Mouse (Mus musculus): ENCODE data around the gene Bcl2l10.
A peak's percentile ranks its signal among the peaks of the same experiment; 100 is the strongest.
"Not testable (repeated sequence)": the region's sequence is repeated elsewhere in the genome, so short reads cannot be mapped to it uniquely, and the experiment has no call there.

Bcl2l10 gene

DNA sequence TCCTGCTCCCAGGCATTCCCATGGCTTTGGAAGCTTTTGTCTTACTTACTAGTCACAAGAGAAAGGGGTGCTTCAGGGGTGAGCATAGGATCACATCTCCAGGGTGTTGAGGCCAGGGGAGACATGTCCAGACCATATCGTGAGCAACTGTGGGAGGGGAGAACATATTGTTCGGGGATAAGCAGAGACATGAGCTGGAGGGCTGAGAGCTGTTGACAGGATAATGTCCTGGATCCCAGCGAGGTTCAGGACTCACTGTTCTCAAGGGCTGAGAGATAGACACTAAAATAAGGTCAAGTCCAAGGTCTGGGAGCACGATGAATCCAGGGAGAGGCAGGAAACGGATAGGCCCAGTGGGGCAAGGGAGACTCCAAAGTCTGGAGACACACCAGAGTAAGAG is 15.4 kb downstream of the Bcl2l10 start:
- H3K36me3 ChIP-seq (ENCODE audit: control insufficient read depth, insufficient read depth, low read length, poor library complexity, severe bottlenecking): no peaks in the 10 kb centered on the region
- no peak for DNase-seq (ENCODE audit: low read depth, low spot score)
- no peaks in the 10 kb centered on the region for H3K27me3 ChIP-seq (ENCODE audit: control insufficient read depth, insufficient read depth, low read length, poor library complexity, severe bottlenecking)

GRCm38 (mm10) chr9:75363702-75364101 is 16.1 kb downstream of the Bcl2l10 start:
- not testable (repeated sequence) for H3K27me3 ChIP-seq (ENCODE audit: control insufficient read depth, insufficient read depth, low read length, poor library complexity, severe bottlenecking); DNase-seq (ENCODE audit: low read depth, low spot score); H3K36me3 ChIP-seq (ENCODE audit: control insufficient read depth, insufficient read depth, low read length, poor library complexity, severe bottlenecking)

GRCm38 (mm10) chr9:75365195-75365594 is 17.6 kb downstream of the Bcl2l10 start:
- DNase-seq (ENCODE audit: low read depth, low spot score): no peak
- H3K27me3 ChIP-seq (ENCODE audit: control insufficient read depth, insufficient read depth, low read length, poor library complexity, severe bottlenecking): no peaks in the 10 kb centered on the region
- no peaks in the 10 kb centered on the region for H3K36me3 ChIP-seq (ENCODE audit: control insufficient read depth, insufficient read depth, low read length, poor library complexity, severe bottlenecking)

DNA sequence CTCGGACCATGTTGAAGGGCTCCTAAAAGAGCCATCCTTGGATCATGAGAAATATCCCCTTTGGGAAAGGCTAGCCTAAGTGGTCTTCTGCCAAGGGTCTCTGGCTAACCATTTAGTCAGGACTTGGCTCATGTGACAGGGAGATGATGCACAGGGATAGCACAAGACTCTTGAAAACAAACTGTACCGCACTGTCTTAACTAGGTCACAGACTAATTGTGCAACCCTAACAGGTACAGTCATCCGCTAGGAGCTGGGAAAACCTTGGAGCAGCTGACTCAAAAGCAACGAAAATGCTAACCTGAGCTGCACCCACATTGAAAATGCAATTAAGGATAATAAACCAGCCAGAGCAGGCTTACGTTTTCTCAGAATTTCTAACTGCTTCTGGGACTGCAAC is 18.6 kb downstream of the Bcl2l10 start:
- H3K36me3 ChIP-seq (ENCODE audit: control insufficient read depth, insufficient read depth, low read length, poor library complexity, severe bottlenecking): no peaks in the 10 kb centered on the region
- DNase-seq (ENCODE audit: low read depth, low spot score): no peak
- H3K27me3 ChIP-seq (ENCODE audit: control insufficient read depth, insufficient read depth, low read length, poor library complexity, severe bottlenecking): no peaks in the 10 kb centered on the region

GRCm38 (mm10) chr9:75368779-75369178 is 21.2 kb downstream of the Bcl2l10 start:
- Histone ChIP-seq H3K36me3 (ENCODE audit: control insufficient read depth, insufficient read depth, low read length, poor library complexity, severe bottlenecking) (no peaks in the 10 kb centered on the region), H3K27me3 (ENCODE audit: control insufficient read depth, insufficient read depth, low read length, poor library complexity, severe bottlenecking) (no peaks in the 10 kb centered on the region)
- no peak for DNase-seq (ENCODE audit: low read depth, low spot score)

GRCm38 (mm10) chr9:75375606-75376005 is 28.0 kb downstream of the Bcl2l10 start:
- no peak for DNase-seq (ENCODE audit: low read depth, low spot score)
- Histone ChIP-seq H3K27me3 (ENCODE audit: control insufficient read depth, insufficient read depth, low read length, poor library complexity, severe bottlenecking) (no peaks in the 10 kb centered on the region), H3K36me3 (ENCODE audit: control insufficient read depth, insufficient read depth, low read length, poor library complexity, severe bottlenecking) (no peaks in the 10 kb centered on the region)

GRCm38 (mm10) chr9:75376428-75376827 is 28.9 kb downstream of the Bcl2l10 start:
- no peaks in the 10 kb centered on the region for H3K36me3 ChIP-seq (ENCODE audit: control insufficient read depth, insufficient read depth, low read length, poor library complexity, severe bottlenecking)
- DNase-seq (ENCODE audit: low read depth, low spot score): no peak
- H3K27me3 ChIP-seq (ENCODE audit: control insufficient read depth, insufficient read depth, low read length, poor library complexity, severe bottlenecking): no peaks in the 10 kb centered on the region

GRCm38 (mm10) chr9:75378774-75379173 is 31.2 kb downstream of the Bcl2l10 start:
- no peaks in the 10 kb centered on the region for H3K36me3 ChIP-seq (ENCODE audit: control insufficient read depth, insufficient read depth, low read length, poor library complexity, severe bottlenecking)
- DNase-seq (ENCODE audit: low read depth, low spot score): no peak
- no peaks in the 10 kb centered on the region for H3K27me3 ChIP-seq (ENCODE audit: control insufficient read depth, insufficient read depth, low read length, poor library complexity, severe bottlenecking)

GRCm38 (mm10) chr9:75382825-75383224 is 35.3 kb downstream of the Bcl2l10 start:
- Histone ChIP-seq H3K36me3 (ENCODE audit: control insufficient read depth, insufficient read depth, low read length, poor library complexity, severe bottlenecking) (0 out of 2 replicates have a peak, but pooled peaks cover 3% of the 10 kb centered on the region), H3K27me3 (ENCODE audit: control insufficient read depth, insufficient read depth, low read length, poor library complexity, severe bottlenecking) (no peaks in the 10 kb centered on the region)
- DNase-seq (ENCODE audit: low read depth, low spot score): no peak

GRCm38 (mm10) chr9:75383785-75384184 is 36.2 kb downstream of the Bcl2l10 start:
- DNase-seq (ENCODE audit: low read depth, low spot score): peak; percentile 33
- Histone ChIP-seq H3K36me3 (ENCODE audit: control insufficient read depth, insufficient read depth, low read length, poor library complexity, severe bottlenecking) (peaks cover 3% of the 10 kb centered on the region; the same call in 1 of the 2 replicates), H3K27me3 (ENCODE audit: control insufficient read depth, insufficient read depth, low read length, poor library complexity, severe bottlenecking) (no peaks in the 10 kb centered on the region)

DNA sequence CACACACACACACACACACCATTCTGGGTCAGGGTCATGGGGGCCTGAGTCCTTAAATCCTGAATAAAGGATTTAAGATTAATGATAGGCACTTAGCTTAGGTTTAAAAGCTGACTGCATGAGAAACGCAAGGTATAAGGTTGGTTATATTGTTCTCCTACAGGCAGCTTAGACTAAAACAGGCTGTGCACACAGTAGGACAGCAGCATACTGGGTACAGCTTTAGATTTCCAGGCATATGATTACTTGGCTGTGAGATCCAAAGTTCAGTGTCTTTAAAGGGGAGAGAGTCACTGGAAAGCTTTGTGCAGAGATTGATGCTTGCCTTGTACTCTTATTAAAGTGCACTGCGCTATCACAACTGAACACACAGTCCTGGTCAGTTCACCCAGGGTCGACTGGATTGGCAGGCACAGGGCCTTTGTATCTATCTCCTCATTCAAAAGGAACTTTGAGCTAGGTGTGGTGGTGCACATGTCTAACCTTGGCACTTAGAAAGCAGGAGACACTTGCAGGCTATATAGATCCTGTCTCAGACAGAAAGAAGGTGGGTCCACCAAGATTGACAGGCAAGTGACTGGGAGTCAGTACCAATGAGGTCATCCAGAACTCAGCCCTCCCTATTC is 36.9 kb downstream of the Bcl2l10 start:
- DNase-seq (ENCODE audit: low read depth, low spot score): no peak
- H3K27me3 ChIP-seq (ENCODE audit: control insufficient read depth, insufficient read depth, low read length, poor library complexity, severe bottlenecking): no peaks in the 10 kb centered on the region
- H3K36me3 ChIP-seq (ENCODE audit: control insufficient read depth, insufficient read depth, low read length, poor library complexity, severe bottlenecking): peaks cover 9% of the 10 kb centered on the region

DNA sequence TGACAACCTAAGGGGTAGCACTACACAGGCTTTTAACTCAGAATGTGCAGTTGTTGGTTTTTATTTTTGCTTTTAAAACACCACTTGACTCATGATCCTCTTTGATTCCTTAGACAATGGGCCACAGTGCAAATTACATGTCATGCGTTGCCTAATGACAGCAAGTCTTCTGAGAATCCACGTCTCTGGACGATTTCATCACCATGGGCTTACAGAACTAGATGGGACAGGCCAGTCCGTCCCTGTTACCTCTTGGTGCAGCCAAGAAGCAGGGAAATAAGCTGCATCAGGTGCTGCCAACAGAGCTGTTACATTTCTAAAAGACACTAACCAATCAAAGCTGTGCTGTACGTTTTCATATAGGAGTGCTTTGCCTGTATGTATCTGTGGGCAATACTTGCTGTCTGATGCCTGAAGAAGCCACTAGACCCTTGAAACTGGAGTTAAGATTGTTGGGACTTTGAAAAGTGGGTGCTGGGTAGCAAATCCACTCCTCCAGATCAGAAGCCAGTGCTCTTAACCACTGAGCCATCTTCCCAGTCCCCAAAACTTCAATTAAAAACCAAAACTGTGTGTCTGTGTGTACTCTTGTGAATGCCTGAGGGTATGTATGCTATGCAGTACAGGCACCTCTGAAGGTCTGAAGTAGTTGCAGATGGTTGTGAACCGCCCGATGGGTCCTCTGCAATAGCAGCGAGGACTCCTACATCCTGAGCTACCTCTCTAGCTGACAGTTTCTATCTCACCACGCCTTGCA is 37.8 kb downstream of the Bcl2l10 start:
- no peak for DNase-seq (ENCODE audit: low read depth, low spot score)
- Histone ChIP-seq H3K36me3 (ENCODE audit: control insufficient read depth, insufficient read depth, low read length, poor library complexity, severe bottlenecking) (peaks cover 11% of the 10 kb centered on the region), H3K27me3 (ENCODE audit: control insufficient read depth, insufficient read depth, low read length, poor library complexity, severe bottlenecking) (no peaks in the 10 kb centered on the region)

DNA sequence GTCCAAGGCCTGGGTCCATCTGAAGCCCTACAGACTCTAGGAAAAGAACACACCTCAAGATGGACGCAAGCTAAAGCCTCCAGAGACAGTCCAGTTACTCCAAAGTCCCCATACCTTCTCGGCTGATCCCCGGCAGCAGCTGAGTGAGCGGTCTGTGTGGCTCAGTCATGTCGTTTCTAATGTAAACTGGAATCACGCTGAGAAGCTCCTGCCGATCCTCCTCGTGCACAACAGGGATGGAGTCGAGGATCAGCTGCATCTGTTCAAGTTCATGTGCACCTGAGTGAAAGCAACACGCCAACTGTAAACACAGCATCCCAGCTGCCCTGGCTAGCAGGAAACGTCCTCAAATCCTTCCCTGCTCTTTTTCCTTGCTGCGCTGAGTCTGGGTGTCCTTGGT is 45.7 kb downstream of the Bcl2l10 start:
- DNase-seq (ENCODE audit: low read depth, low spot score): no peak
- Histone ChIP-seq H3K36me3 (ENCODE audit: control insufficient read depth, insufficient read depth, low read length, poor library complexity, severe bottlenecking) (peaks cover 14% of the 10 kb centered on the region), H3K27me3 (ENCODE audit: control insufficient read depth, insufficient read depth, low read length, poor library complexity, severe bottlenecking) (no peaks in the 10 kb centered on the region)

- Histone ChIP-seq H3K36me3 (ENCODE audit: control insufficient read depth, insufficient read depth, low read length, poor library complexity, severe bottlenecking) (peaks cover 6% of the 10 kb centered on the region), H3K27me3 (ENCODE audit: control insufficient read depth, insufficient read depth, low read length, poor library complexity, severe bottlenecking) (no peaks in the 10 kb centered on the region)
- no peak for DNase-seq (ENCODE audit: low read depth, low spot score)
These were observed 48.4 kb downstream of the Bcl2l10 start for GRCm38 (mm10) chr9:75395971-75396370.

DNA sequence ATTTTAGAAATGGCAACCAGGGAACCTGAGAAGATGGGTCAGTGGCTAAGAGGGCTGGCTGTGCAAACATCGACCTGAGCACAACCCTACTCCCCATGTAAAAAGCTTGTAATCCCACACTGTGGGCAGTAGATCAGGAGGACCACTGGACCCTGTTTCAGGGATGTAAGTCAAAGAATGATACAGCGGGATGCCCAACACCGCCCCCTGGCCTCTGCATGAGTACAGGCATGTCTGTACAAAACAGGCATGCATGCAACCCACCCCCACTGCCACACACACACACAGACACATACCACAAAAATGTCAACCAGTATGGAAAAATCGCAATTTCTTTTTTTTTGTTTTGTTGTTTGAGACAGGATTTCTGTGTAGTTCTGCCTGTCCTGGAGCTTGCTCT is 51.5 kb downstream of the Bcl2l10 start:
- DNase-seq (ENCODE audit: low read depth, low spot score): peak; percentile 20
- peaks cover 3% of the 10 kb centered on the region for H3K36me3 ChIP-seq (ENCODE audit: control insufficient read depth, insufficient read depth, low read length, poor library complexity, severe bottlenecking)
- no peaks in the 10 kb centered on the region for H3K27me3 ChIP-seq (ENCODE audit: control insufficient read depth, insufficient read depth, low read length, poor library complexity, severe bottlenecking)

All from splenic B cell, adult 2 months (primary cell).